Mouse (Mus musculus) embryonic facial prominence, embryonic 11.5 days (tissue): ENCODE measurements around the gene Sppl2b. TPM values are rescaled to one million over a fixed set of nuclear protein-coding genes. Genes with fewer than 3 reads are reported as not detected.

ENCODE experiments used
- ATAC-seq: fragments of 200-750 bp; cut with Nextera tagmentation; replicated peaks from 2 replicates; pipeline ENCODE4 v1.8.0; 2017; ENCODE audit warnings: low read depth; ENCODE audit not compliant: insufficient number of reproducible peaks, low FRiP score, low TSS enrichment
- DNase-seq: peaks from one replicate; pipeline ENCODE4 v3.0.0-alpha.2; 2015; ENCODE audit warnings: low spot score
- H3K27ac ChIP-seq: fragments of 300-500 bp; sonication (generic); replicated peaks from 2 replicates; pipeline ENCODE4 v1.5.1; 2014; ENCODE audit warnings: mild to moderate bottlenecking, low read depth, low read length, control low read depth
- H3K27me3 ChIP-seq: fragments of 300-500 bp; sonication (generic); 2 replicates; pipeline ENCODE4 v1.6.1; 2014; ENCODE audit warnings: mild to moderate bottlenecking, low read length, moderate library complexity, mixed read lengths; ENCODE audit not compliant: control insufficient read depth, insufficient read depth
- H3K36me3 ChIP-seq: fragments of 300-500 bp; sonication (generic); replicated peaks from 2 replicates; pipeline ENCODE4 v1.6.1; 2014; ENCODE audit warnings: low read depth, mild to moderate bottlenecking, low read length, moderate library complexity, mixed read lengths; ENCODE audit not compliant: control insufficient read depth, insufficient read depth
- H3K4me1 ChIP-seq: fragments of 300-500 bp; sonication (generic); 2 replicates; pipeline ENCODE4 v1.6.1; 2014; ENCODE audit warnings: low read length, mixed read lengths; ENCODE audit not compliant: control insufficient read depth, insufficient read depth
- H3K4me2 ChIP-seq: fragments of 300-500 bp; sonication (generic); 2 replicates; pipeline ENCODE4 v1.6.1; 2014; ENCODE audit warnings: low read depth, mild to moderate bottlenecking, control low read depth, low read length, moderate library complexity
- H3K4me3 ChIP-seq: fragments of 300-500 bp; sonication (generic); 2 replicates; pipeline ENCODE4 v1.5.1; 2014; ENCODE audit warnings: low read depth, low read length, control low read depth
- H3K9ac ChIP-seq: fragments of 300-500 bp; sonication (generic); replicated peaks from 2 replicates; pipeline ENCODE4 v1.6.1; 2014; ENCODE audit warnings: mild to moderate bottlenecking, control low read depth, low read length
- H3K9me3 ChIP-seq: fragments of 300-500 bp; sonication (generic); replicated peaks from 2 replicates; pipeline ENCODE4 v1.6.1; 2016; ENCODE audit warnings: mild to moderate bottlenecking, low read length, inconsistent platforms, mixed read lengths; ENCODE audit not compliant: control insufficient read depth
- WGBS: fragments of 180-500 bp; shearing (Covaris S2); extraction: QIAGEN DNeasy Blood & Tissue Kit; methylation state at CpG from one replicate; pipeline ENCODE4 v1.1.7; 2014; 5-methylcytosine and 5-hydroxymethylcytosine counted together
- polyA plus RNA-seq: library from polyadenylated mRNA; unstranded; fragments of >200 nt; fragmentation: Nextera tagmentation; extraction: Ambion mirVana; gene quantifications from 2 replicates; pipeline ENCODE4 v1.2.1, GENCODE M21; 2014

Sppl2b gene
- polyA plus RNA-seq, 1 experiment from 2014 or later = 17.1 TPM

GRCm38 (mm10) chr10:80836949-80837379 lies 18.1 kb upstream of the Sppl2b start:
- Histone ChIP-seq H3K9me3 (no peaks in the 10 kb centered on the region), H3K27ac (no peak overlapping the region), H3K4me3 (no peak overlapping the region), H3K4me1 (peaks cover 3% of the 10 kb centered on the region; the same call in 1 of the 2 replicates), H3K9ac (no peak overlapping the region), H3K27me3 (peaks cover 27% of the 10 kb centered on the region), H3K4me2 (no peak overlapping the region), H3K36me3 (0 out of 2 replicates have a peak, but pooled peaks cover 3% of the 10 kb centered on the region)
- DNase-seq = no peak
- WGBS = 49% methylated on average over 7 of the region's 7 CpGs
- ATAC-seq = no peak

DNA sequence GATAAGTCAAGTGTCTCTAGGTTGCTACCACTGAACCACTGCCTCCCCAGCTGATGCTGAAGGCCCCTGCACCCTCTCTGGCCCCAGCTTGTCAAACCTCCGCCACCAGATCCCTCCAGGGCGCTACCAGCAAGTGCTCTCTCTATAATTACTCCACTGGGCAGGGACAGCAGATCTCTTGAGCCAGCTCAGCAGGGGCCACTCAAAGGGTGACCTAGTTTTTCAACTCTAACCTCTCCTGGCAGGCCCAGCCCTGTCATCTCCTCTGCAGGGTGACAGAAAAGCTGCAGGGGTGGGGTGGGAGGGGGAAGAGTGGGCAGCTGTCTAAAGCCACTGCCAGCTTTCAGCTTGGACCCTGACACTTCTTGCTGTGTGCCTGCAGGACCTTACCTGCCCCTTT lies 17.2 kb upstream of the Sppl2b start:
- 0 out of 2 replicates have a peak, but pooled peaks cover 3% of the 10 kb centered on the region for H3K36me3 ChIP-seq
- peaks cover 31% of the 10 kb centered on the region for H3K27me3 ChIP-seq
- no peak for ATAC-seq
- H3K27ac ChIP-seq = no peak overlapping the region
- no peak overlapping the region for H3K4me3 ChIP-seq
- no peak for DNase-seq
- H3K9ac ChIP-seq = no peak overlapping the region
- no peak overlapping the region for H3K4me2 ChIP-seq
- WGBS = 16% methylated on average over 2 of the region's 2 CpGs
- peaks cover 3% of the 10 kb centered on the region; the same call in 1 of the 2 replicates for H3K4me1 ChIP-seq
- H3K9me3 ChIP-seq = no peaks in the 10 kb centered on the region

- peaks cover 37% of the 10 kb centered on the region for H3K27me3 ChIP-seq
- no peaks in the 10 kb centered on the region for H3K9me3 ChIP-seq
- 0 out of 2 replicates have a peak, but pooled peaks cover 3% of the 10 kb centered on the region for H3K36me3 ChIP-seq
- H3K4me2 ChIP-seq = no peak overlapping the region
- ATAC-seq (no peak), DNase-seq (no peak)
- H3K9ac ChIP-seq = no peak overlapping the region
- no peak overlapping the region for H3K4me3 ChIP-seq
- H3K4me1 ChIP-seq = peaks cover 3% of the 10 kb centered on the region; the same call in 1 of the 2 replicates
- WGBS = 46% methylated on average over 2 of the region's 2 CpGs
- H3K27ac ChIP-seq = no peak overlapping the region
Measured at GRCm38 (mm10) chr10:80838346-80838912, 16.6 kb upstream of the Sppl2b start.

DNA sequence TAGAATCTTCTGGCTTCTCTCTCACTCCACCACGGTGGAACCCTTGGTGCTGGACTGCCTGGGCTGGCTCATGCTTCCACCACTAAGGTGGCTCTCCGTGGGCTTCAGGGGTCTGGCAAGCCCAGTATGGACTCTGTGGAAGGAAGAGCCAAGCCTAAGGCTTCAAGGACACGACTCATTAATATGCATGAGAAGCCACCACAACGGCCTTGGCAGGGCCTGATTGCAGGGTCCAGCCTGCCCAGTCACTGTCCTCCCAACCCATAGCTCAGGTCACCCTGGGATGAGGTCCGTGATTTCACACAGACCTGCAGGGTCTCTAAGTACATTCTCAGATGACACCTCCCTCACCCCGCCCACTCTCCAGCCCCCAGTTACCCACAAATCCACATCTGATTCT lies 15.2 kb upstream of the Sppl2b start:
- Histone ChIP-seq H3K36me3 (0 out of 2 replicates have a peak, but pooled peaks cover 2% of the 10 kb centered on the region), H3K4me1 (peaks cover 3% of the 10 kb centered on the region; the same call in 1 of the 2 replicates), H3K4me2 (no peak overlapping the region), H3K9ac (no peak overlapping the region), H3K9me3 (no peaks in the 10 kb centered on the region), H3K27me3 (peaks cover 43% of the 10 kb centered on the region), H3K27ac (no peak overlapping the region), H3K4me3 (no peak overlapping the region)
- ATAC-seq (no peak), DNase-seq (no peak)
- 63% methylated on average over 6 of the region's 6 CpGs for WGBS

- WGBS = 71% methylated on average over 2 of the region's 2 CpGs
- Histone ChIP-seq H3K4me3 (no peak overlapping the region), H3K27ac (no peak overlapping the region), H3K4me1 (no peaks in the 10 kb centered on the region), H3K9me3 (no peaks in the 10 kb centered on the region), H3K27me3 (peaks cover 33% of the 10 kb centered on the region), H3K4me2 (no peak overlapping the region), H3K9ac (no peak overlapping the region), H3K36me3 (no peaks in the 10 kb centered on the region)
- ATAC-seq (no peak), DNase-seq (no peak)
Measured at GRCm38 (mm10) chr10:80841685-80842084, 13.4 kb upstream of the Sppl2b start.

GRCm38 (mm10) chr10:80842334-80842733 lies 12.7 kb upstream of the Sppl2b start:
- Histone ChIP-seq H3K9me3 (no peaks in the 10 kb centered on the region), H3K4me3 (no peak overlapping the region), H3K9ac (no peak overlapping the region), H3K4me2 (no peak overlapping the region), H3K36me3 (no peaks in the 10 kb centered on the region), H3K4me1 (no peaks in the 10 kb centered on the region), H3K27me3 (peaks cover 30% of the 10 kb centered on the region), H3K27ac (no peak overlapping the region)
- no peak for DNase-seq
- whole genome bisulfite sequencing = 82% methylated on average over 15 of the region's 15 CpGs
- no peak for ATAC-seq

DNA sequence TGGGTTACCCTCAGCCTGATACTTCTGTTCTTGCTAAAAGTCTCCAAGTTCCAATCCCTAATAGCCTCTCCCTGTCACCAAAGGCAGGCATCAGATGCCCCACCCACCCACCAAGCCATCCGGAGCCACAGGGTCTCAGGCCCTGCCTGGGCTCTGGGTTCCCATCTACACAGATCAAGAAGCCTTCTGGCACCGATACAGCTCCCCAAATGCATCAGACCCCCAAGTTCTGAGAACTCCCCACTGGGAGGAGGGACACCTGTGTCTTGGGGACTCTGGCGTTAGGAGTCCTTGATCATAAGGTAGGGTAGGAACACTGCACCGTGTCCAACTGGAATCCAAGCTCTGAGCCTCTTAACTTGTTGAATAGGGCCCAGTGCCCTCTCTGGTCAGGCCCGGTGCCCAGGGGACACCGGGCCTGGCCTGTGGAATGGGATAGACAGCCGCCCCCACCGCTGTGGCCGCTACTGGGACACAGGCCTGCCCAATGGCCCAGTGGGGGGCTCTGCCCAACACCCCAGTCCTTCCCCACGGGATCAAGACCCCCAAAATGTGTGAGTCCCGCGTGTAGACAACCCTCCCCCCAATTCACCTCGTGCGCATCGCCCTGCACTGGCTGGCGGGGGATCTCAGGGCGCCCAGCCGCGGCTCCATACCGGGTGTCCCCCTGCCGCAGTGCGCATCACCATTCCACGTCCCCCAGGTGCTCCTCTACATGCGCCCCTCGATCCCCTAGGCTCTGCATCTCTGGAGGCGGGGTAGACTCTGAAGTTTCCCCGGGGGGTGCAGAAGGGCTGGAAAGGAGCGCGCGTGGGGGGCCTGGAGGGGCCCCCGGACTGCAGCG lies 11.8 kb upstream of the Sppl2b start:
- peak overlapping the region; percentile 53 for H3K9ac ChIP-seq
- no peak overlapping the region for H3K27ac ChIP-seq
- ATAC-seq = no peak
- peak overlapping the region; percentile 37 for H3K4me3 ChIP-seq
- DNase-seq = no peak
- H3K4me1 ChIP-seq = no peaks in the 10 kb centered on the region
- no peaks in the 10 kb centered on the region for H3K36me3 ChIP-seq
- WGBS = 9% methylated on average over 32 of the region's 32 CpGs
- H3K27me3 ChIP-seq = peaks cover 30% of the 10 kb centered on the region
- H3K9me3 ChIP-seq = no peaks in the 10 kb centered on the region
- H3K4me2 ChIP-seq = peak overlapping the region; percentile 86
